Comparison of ENCODE assay signal across 8 mouse cellular contexts in the genomic region with DNA sequence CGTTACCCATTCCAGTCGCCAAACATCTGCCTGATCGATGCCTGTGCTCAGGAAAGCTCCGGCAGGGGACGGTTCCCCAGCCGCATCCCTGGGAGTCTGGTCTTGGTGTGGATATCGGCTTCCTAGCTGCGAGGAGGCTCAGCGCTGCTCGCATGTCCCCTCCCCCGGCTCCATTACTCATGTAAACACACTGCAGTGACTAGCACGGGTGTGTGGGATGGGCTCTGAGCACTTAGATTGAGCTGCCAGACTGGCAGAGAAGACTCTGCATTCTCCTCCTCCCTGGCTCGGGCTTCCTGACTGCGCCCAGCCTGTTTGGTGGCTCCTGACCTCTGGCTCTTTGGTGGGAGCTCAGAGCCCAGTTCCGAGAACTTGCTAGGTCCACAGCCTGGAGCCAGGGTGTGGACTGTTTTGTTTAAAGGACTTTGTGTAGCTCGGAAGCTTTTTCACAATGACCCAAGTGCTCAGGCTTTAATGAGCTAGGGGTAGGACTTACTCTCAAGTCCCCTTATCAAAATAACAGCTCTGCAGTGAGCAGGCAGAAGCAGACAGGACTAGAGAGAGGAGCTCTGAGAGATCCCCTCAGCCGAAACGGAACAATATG.
DNase-seq lines count a peak whose midpoint lies in the region; ATAC-seq lines count a peak whose summit lies in the region.

No protein-coding gene starts in this region.

- DNase-seq in Muller cell, postnatal 12 days (ENCODE audit: inconsistent ontology term) = peak; percentile 94
- DNase-seq in cerebellum, adult 9-11 months = peak; percentile 58
- peak; percentile 58 for DNase-seq in forelimb bud, embryonic 11.5 days (ENCODE audit: low read depth, low spot score)
- peak; percentile 81 to 89 for DNase-seq in heart, postnatal 36 days
- DNase-seq in layer of hippocampus, adult 18-20 months (ENCODE audit: low spot score in 2 of 2) = peak; percentile 79 to 92
- peak; percentile 86 for DNase-seq in testis, postnatal 14 days (ENCODE audit: low spot score)

- H3K9ac ChIP-seq in liver, embryonic 16.5 days (ENCODE audit: low read depth, low read length) = peak overlapping the region; percentile 44
- peak overlapping the region; percentile 62 for H3K9ac ChIP-seq in neural tube, embryonic 13.5 days

- 7% methylated on average over 18 of the region's 18 CpGs for WGBS in liver, embryonic 16.5 days (ENCODE audit: insufficient replicate concordance)
- 1% methylated on average over 18 of the region's 18 CpGs for WGBS in neural tube, embryonic 13.5 days

- intact Hi-C loops in heart, postnatal 36 days (cut with DNase I) = loop anchor here (2.0 kb wide), 1 partner anchor 46 kb away; no protein-coding TSS in a partner anchor

- peak overlapping the region; percentile 76 for H3K27ac ChIP-seq in liver, embryonic 16.5 days (ENCODE audit: low read length)
- H3K27ac ChIP-seq in neural tube, embryonic 13.5 days (replicated peaks) = peak overlapping the region; percentile 76

- H3K4me1 ChIP-seq in liver, embryonic 16.5 days (ENCODE audit: control insufficient read depth, low read depth, low read length) = peaks cover 4% of the 10 kb centered on the region
- H3K4me1 ChIP-seq in neural tube, embryonic 13.5 days (replicated peaks) = peaks cover 29% of the 10 kb centered on the region

- peak overlapping the region; percentile 55 for H3K4me3 ChIP-seq in liver, embryonic 16.5 days (ENCODE audit: low read depth, low read length)
- H3K4me3 ChIP-seq in neural tube, embryonic 13.5 days = peak overlapping the region; percentile 39

- H3K9me3 ChIP-seq in liver, embryonic 16.5 days (replicated peaks; ENCODE audit: control insufficient read depth, low read length) = no peaks in the 10 kb centered on the region
- no peaks in the 10 kb centered on the region for H3K9me3 ChIP-seq in neural tube, embryonic 13.5 days

- peak overlapping the region; percentile 37 for H3K4me2 ChIP-seq in liver, embryonic 16.5 days (ENCODE audit: low read depth, low read length)
- H3K4me2 ChIP-seq in neural tube, embryonic 13.5 days = peak overlapping the region; percentile 65

- peak; percentile 85 for ATAC-seq in liver, embryonic 16.5 days (ENCODE audit: low read depth)
- peak; percentile 84 for ATAC-seq in neural tube, embryonic 13.5 days (ENCODE audit: low read depth)

- H3K36me3 ChIP-seq in liver, embryonic 16.5 days (ENCODE audit: control insufficient read depth, insufficient read depth) = no peaks in the 10 kb centered on the region
- peaks cover 15% of the 10 kb centered on the region; the same call in 1 of the 2 replicates for H3K36me3 ChIP-seq in neural tube, embryonic 13.5 days

- H3K27me3 ChIP-seq in liver, embryonic 16.5 days (ENCODE audit: control insufficient read depth, insufficient read depth, low read depth, low read length) = no peaks in the 10 kb centered on the region
- no peaks in the 10 kb centered on the region for H3K27me3 ChIP-seq in neural tube, embryonic 13.5 days

Comparison
In these comparisons a context has a peak if more than half of its experiments do, and no peak if none do; other contexts are left out.
1. Peak in every context shown above with its lines: DNase-seq, ATAC-seq, H3K4me3 ChIP-seq and H3K27ac ChIP-seq.